Mouse (Mus musculus) embryonic facial prominence, embryonic 13.5 days (tissue): ENCODE data around the gene Gm1604a. TPM values are rescaled to one million over a fixed set of nuclear protein-coding genes. Genes with fewer than 3 reads are reported as not detected.
"Not testable (repeated sequence)": the region's sequence is repeated elsewhere in the genome, so short reads cannot be mapped to it uniquely, and the experiment has no call there.

Source experiments
- ATAC-seq: fragments of 200-750 bp; cut with Nextera tagmentation; 2 replicates; pipeline ENCODE4 v1.8.0; 2017; ENCODE audit warnings: low read depth; ENCODE audit not compliant: insufficient number of reproducible peaks, insufficient read depth, low FRiP score, low TSS enrichment
- H3K27ac ChIP-seq: fragments of 300-500 bp; sonication (generic); 2 replicates; pipeline ENCODE4 v1.5.1; 2015; ENCODE audit warnings: moderate library complexity, mild to moderate bottlenecking, inconsistent platforms
- H3K27me3 ChIP-seq: fragments of 300-500 bp; sonication (generic); 2 replicates; pipeline ENCODE4 v1.6.1; 2015; ENCODE audit warnings: mild to moderate bottlenecking, inconsistent platforms
- H3K36me3 ChIP-seq: fragments of 300-500 bp; sonication (generic); 2 replicates; pipeline ENCODE4 v1.6.1; 2015; ENCODE audit warnings: mild to moderate bottlenecking, inconsistent platforms
- H3K4me1 ChIP-seq: fragments of 300-500 bp; sonication (generic); 2 replicates; pipeline ENCODE4 v1.6.1; 2015; ENCODE audit warnings: inconsistent platforms
- H3K4me2 ChIP-seq: fragments of 300-500 bp; sonication (generic); 2 replicates; pipeline ENCODE4 v1.6.1; 2015; ENCODE audit warnings: moderate library complexity, mild to moderate bottlenecking, inconsistent platforms
- H3K4me3 ChIP-seq: fragments of 300-500 bp; sonication (generic); 2 replicates; pipeline ENCODE4 v1.5.1; 2015; ENCODE audit warnings: mild to moderate bottlenecking, inconsistent platforms
- H3K9ac ChIP-seq: fragments of 300-500 bp; sonication (generic); 2 replicates; pipeline ENCODE4 v1.6.1; 2015; ENCODE audit warnings: mild to moderate bottlenecking, inconsistent platforms
- H3K9me3 ChIP-seq: fragments of 300-500 bp; sonication (generic); 2 replicates; pipeline ENCODE4 v1.6.1; 2016; ENCODE audit warnings: inconsistent platforms
- WGBS: fragments of 180-500 bp; shearing (Covaris S2); methylation state at CpG from one replicate; pipeline ENCODE4 v1.1.7; 2015; ENCODE audit warnings: mixed read lengths; 5-methylcytosine and 5-hydroxymethylcytosine counted together
- polyA plus RNA-seq: library from polyadenylated mRNA; unstranded; fragments of >200 nt; fragmentation: Nextera tagmentation; extraction: Ambion mirVana; gene quantifications from 2 replicates; pipeline ENCODE4 v1.2.1, GENCODE M21; 2015

Gene Gm1604a
- polyA plus RNA-seq, 1 experiment from 2014 or later: not detected

GRCm38 (mm10) chr17:7126475-7126874, 101.1 kb downstream of the Gm1604a start:
- H3K9me3 ChIP-seq, H3K9ac ChIP-seq, H3K4me3 ChIP-seq, H3K27me3 ChIP-seq, ATAC-seq, H3K27ac ChIP-seq, H3K4me1 ChIP-seq, H3K4me2 ChIP-seq, H3K36me3 ChIP-seq: not testable (repeated sequence)
- 62% methylated on average over 10 of the region's 10 CpGs for WGBS

GRCm38 (mm10) chr17:7134002-7134401, 108.6 kb downstream of the Gm1604a start:
- ATAC-seq, H3K27me3 ChIP-seq, H3K4me2 ChIP-seq, H3K9me3 ChIP-seq, H3K4me3 ChIP-seq, H3K36me3 ChIP-seq, H3K9ac ChIP-seq, H3K4me1 ChIP-seq, H3K27ac ChIP-seq: not testable (repeated sequence)
- no CpG with 5 or more reads among the region's 7 CpGs for WGBS

GRCm38 (mm10) chr17:7135277-7135676, 109.9 kb downstream of the Gm1604a start:
- not testable (repeated sequence) for H3K36me3 ChIP-seq, H3K9me3 ChIP-seq, H3K9ac ChIP-seq, H3K4me3 ChIP-seq, H3K27ac ChIP-seq, ATAC-seq, H3K4me2 ChIP-seq, H3K27me3 ChIP-seq, H3K4me1 ChIP-seq
- WGBS: 89% methylated on average over 7 of the region's 8 CpGs

Other genes starting within 250 kb of the Gm1604a start
- gene Ezr, start 242.8 kb upstream of the Gm1604a start, polyA plus RNA-seq: 51.5 and 60.4 TPM in 2 replicates
- gene Rsph3b, start 76.9 kb upstream of the Gm1604a start, polyA plus RNA-seq: 35.2 and 42.7 TPM in 2 replicates
- 49.7 and 50.8 TPM in 2 replicates for gene Tagap1, start 64.4 kb upstream of the Gm1604a start, polyA plus RNA-seq
- gene Rnaset2b, start 54.9 kb upstream of the Gm1604a start, polyA plus RNA-seq: 179 and 187 TPM in 2 replicates
- 0.61 TPM in 1 of 2 replicates, not detected in the other for gene Gm49721, start 46.7 kb upstream of the Gm1604a start, polyA plus RNA-seq
- gene Rps6ka2, start 144.5 kb downstream of the Gm1604a start, polyA plus RNA-seq: 9.5 and 12.1 TPM in 2 replicates